Mouse (Mus musculus) ES-E14 (cell line): ENCODE data around the gene Tmod4. TPM values are rescaled to one million over a fixed set of nuclear protein-coding genes. Genes with fewer than 3 reads are reported as not detected.
A peak's percentile ranks its signal among the peaks of the same experiment; 100 is the strongest.
"Not testable (repeated sequence)": the region's sequence is repeated elsewhere in the genome, so short reads cannot be mapped to it uniquely, and the experiment has no call there.

Source experiments
- DNase-seq: peaks from one replicate; pipeline ENCODE4 v3.0.0-alpha.2; 2013; ENCODE audit warnings: low read depth, low spot score
- H3K27ac ChIP-seq: 2 replicates; pipeline ENCODE4 v1.5.1; 2012; ENCODE audit warnings: low read depth, mild to moderate bottlenecking, low read length, moderate library complexity, mixed read lengths; ENCODE audit not compliant: poor library complexity, insufficient read depth, severe bottlenecking
- H3K36me3 ChIP-seq: 2 replicates; pipeline ENCODE4 v1.6.1; 2012; ENCODE audit warnings: mild to moderate bottlenecking, low read length, moderate library complexity, mixed read lengths; ENCODE audit not compliant: control insufficient read depth, poor library complexity, insufficient read depth, severe bottlenecking
- H3K4me1 ChIP-seq, 2 experiments: fragments of 150-350 bp in 1 of 2; sonication (generic) in 1 of 2; 2 replicates each; pipeline ENCODE4 v1.6.1; 2012; ENCODE audit warnings: low read length in 2 of 2, mild to moderate bottlenecking in 1 of 2, mixed read lengths in 1 of 2; ENCODE audit not compliant: control insufficient read depth in 2 of 2, insufficient read depth in 2 of 2, poor library complexity in 1 of 2
- H3K4me3 ChIP-seq, 2 experiments: fragments of 150-350 bp in 1 of 2; sonication (generic) in 1 of 2; 2 replicates each; pipeline ENCODE4 v1.5.1; 2012; ENCODE audit warnings: low read length in 2 of 2, low read depth in 1 of 2, mild to moderate bottlenecking in 1 of 2, mixed read lengths in 1 of 2; ENCODE audit not compliant: insufficient read depth in 1 of 2, poor library complexity in 1 of 2, severe bottlenecking in 1 of 2
- H3K9ac ChIP-seq: 2 replicates; pipeline ENCODE4 v1.6.1; 2012; ENCODE audit warnings: low read depth, mild to moderate bottlenecking, low read length, mixed read lengths; ENCODE audit not compliant: poor library complexity, insufficient read depth, severe bottlenecking
- H3K9me3 ChIP-seq: fragments of 150-350 bp; sonication (generic); 2 replicates; pipeline ENCODE4 v1.6.1; 2012; ENCODE audit warnings: low read depth, mild to moderate bottlenecking, low read length; ENCODE audit not compliant: control insufficient read depth, insufficient read depth
- CHD2 ChIP-seq: IDR thresholded peaks from 2 replicates; pipeline ENCODE4 v1.6.1; 2014; ENCODE audit warnings: mild to moderate bottlenecking, low read depth, low read length, inconsistent platforms
- HCFC1 ChIP-seq: IDR thresholded peaks from 2 replicates; pipeline ENCODE4 v1.6.1; 2012; ENCODE audit warnings: low read length, inconsistent platforms, borderline replicate concordance; ENCODE audit not compliant: insufficient read depth
- MAFK ChIP-seq: IDR thresholded peaks from 2 replicates; pipeline ENCODE4 v1.6.1; 2014; ENCODE audit warnings: mild to moderate bottlenecking, low read depth, low read length, inconsistent platforms; ENCODE audit not compliant: insufficient read depth
- ZC3H11A ChIP-seq: IDR thresholded peaks from 2 replicates; pipeline ENCODE4 v1.6.1; 2012; ENCODE audit warnings: low read depth, mild to moderate bottlenecking, inconsistent platforms, low read length, borderline replicate concordance
- ZNF384 ChIP-seq: IDR thresholded peaks from 2 replicates; pipeline ENCODE4 v1.6.1; 2012; ENCODE audit warnings: low read depth, low read length, inconsistent platforms
- in situ Hi-C, 2 experiments: fragments of 600-800 bp; cut with MboI; formaldehyde crosslinking; loops; one replicate each; pipeline ENCODE4 v1.15.1; 2025; ENCODE audit warnings: low sequenced_read_pairs in 2 of 2, inconsistent platforms in 1 of 2; ENCODE audit not compliant: unreplicated experiment in 2 of 2
- total RNA-seq: library from RNA; depleted of rRNA; stranded (reverse); fragments of 300-350 nt; gene quantifications from 2 replicates; pipeline ENCODE4 v1.2.3, GENCODE M21; 2012

Gene Tmod4
- total RNA-seq, 1 experiment, result 0.36 TPM

GRCm38 (mm10) chr3:95105586-95106337, 18.5 kb upstream of the Tmod4 start:
- H3K9me3 ChIP-seq, result no peaks in the 10 kb centered on the region
- H3K27ac ChIP-seq, result peak overlapping the region; percentile 59
- no peak for DNase-seq
- TF ChIP-seq HCFC1, result no peak
- no peak for TF ChIP-seq CHD2
- no peak for TF ChIP-seq MAFK
- TF ChIP-seq ZNF384, result no peak
- no peak for TF ChIP-seq ZC3H11A
- H3K9ac ChIP-seq, result peak overlapping the region; percentile 89
- peak overlapping the region; percentile 85 to 89 for H3K4me3 ChIP-seq
- peaks cover 0 to 1% of the 10 kb centered on the region in 2 experiments; a peak in 1 of 4 replicates for H3K4me1 ChIP-seq
- peaks cover 5% of the 10 kb centered on the region; the same call in 1 of the 2 replicates for H3K36me3 ChIP-seq
- in situ Hi-C loops, result no loop called here

GRCm38 (mm10) chr3:95106338-95107117, 17.7 kb upstream of the Tmod4 start, which contains the start of gene Pip5k1a:
Gene Pip5k1a (minus strand): TSS chr3:95106930.
- TF ChIP-seq MAFK, result no peak
- TF ChIP-seq ZNF384, result no peak
- TF ChIP-seq CHD2, result no peak
- peak; percentile 65; the same call in 1 of the 2 replicates for TF ChIP-seq HCFC1
- TF ChIP-seq ZC3H11A, result no peak
- H3K36me3 ChIP-seq, result peaks cover 5% of the 10 kb centered on the region; the same call in 1 of the 2 replicates
- no peaks in the 10 kb centered on the region for H3K9me3 ChIP-seq
- H3K4me3 ChIP-seq, result peak within 1 kb of the TSS; percentile 85 to 89
- peak; percentile 96 for DNase-seq
- in situ Hi-C loops, result no loop called here
- H3K27ac ChIP-seq, result peak within 1 kb of the TSS; percentile 59
- H3K4me1 ChIP-seq, result peaks cover 0 to 1% of the 10 kb centered on the region in 2 experiments; a peak in 1 of 4 replicates
- H3K9ac ChIP-seq, result peak within 1 kb of the TSS; percentile 89

- H3K9me3 ChIP-seq, H3K36me3 ChIP-seq, in situ Hi-C loops, H3K27ac ChIP-seq, DNase-seq, H3K9ac ChIP-seq, H3K4me1 ChIP-seq: not testable (repeated sequence)
- peak overlapping the region in 1 of 2 experiments; percentile 50; a peak in 2 of 4 replicates for H3K4me3 ChIP-seq
Measured at GRCm38 (mm10) chr3:95107308-95107707, 17.0 kb upstream of the Tmod4 start.

GRCm38 (mm10) chr3:95107898-95108297, 16.4 kb upstream of the Tmod4 start:
- TF ChIP-seq MAFK (no peak), CHD2 (no peak), ZC3H11A (no peak), ZNF384 (no peak), HCFC1 (no peak)
- H3K27ac ChIP-seq, result no peak overlapping the region

More at GRCm38 (mm10) chr3:95107898-95108297, 16.4 kb upstream of the Tmod4 start:
- no peak overlapping the region for H3K9ac ChIP-seq
- in situ Hi-C loops, result no loop called here
- H3K9me3 ChIP-seq, result no peaks in the 10 kb centered on the region
- peaks cover 2% of the 10 kb centered on the region; the same call in 1 of the 2 replicates for H3K36me3 ChIP-seq
- DNase-seq, result no peak
- H3K4me3 ChIP-seq, result no peak overlapping the region
- peaks cover 0 to 1% of the 10 kb centered on the region in 2 experiments; a peak in 1 of 4 replicates for H3K4me1 ChIP-seq
